Mouse (Mus musculus) right cerebral cortex, adult 18-20 months (tissue): ENCODE results near the gene Gfra1.

Experiments used
- DNase-seq: peaks from one replicate; pipeline ENCODE4 v3.0.0; 2022; ENCODE audit warnings: mixed read lengths

Gene Gfra1

GRCm38 (mm10) chr19:58314631-58315030 is 141.1 kb downstream of the Gfra1 start:
- DNase-seq, result no peak

- no peak for DNase-seq
These were observed 141.9 kb downstream of the Gfra1 start for GRCm38 (mm10) chr19:58313785-58314184.

DNA sequence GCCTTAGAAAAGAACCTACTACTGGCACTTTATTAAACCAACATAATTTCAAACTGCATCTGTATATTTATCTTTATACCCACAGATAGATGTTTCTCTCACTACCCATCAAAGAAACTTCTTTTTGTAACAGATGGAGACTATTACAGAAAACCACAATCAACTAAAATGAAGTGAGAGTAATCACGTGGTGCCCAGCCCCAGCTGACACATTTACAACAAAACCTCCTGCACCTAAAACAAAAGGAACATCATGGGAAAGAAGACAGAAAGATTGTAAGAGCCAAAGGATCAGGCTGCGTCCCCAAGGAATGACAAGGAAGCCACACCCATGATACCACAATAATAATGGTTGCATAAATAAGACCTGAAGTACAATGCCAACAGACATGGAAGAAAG is 143.2 kb downstream of the Gfra1 start:
- DNase-seq, result no peak

DNA sequence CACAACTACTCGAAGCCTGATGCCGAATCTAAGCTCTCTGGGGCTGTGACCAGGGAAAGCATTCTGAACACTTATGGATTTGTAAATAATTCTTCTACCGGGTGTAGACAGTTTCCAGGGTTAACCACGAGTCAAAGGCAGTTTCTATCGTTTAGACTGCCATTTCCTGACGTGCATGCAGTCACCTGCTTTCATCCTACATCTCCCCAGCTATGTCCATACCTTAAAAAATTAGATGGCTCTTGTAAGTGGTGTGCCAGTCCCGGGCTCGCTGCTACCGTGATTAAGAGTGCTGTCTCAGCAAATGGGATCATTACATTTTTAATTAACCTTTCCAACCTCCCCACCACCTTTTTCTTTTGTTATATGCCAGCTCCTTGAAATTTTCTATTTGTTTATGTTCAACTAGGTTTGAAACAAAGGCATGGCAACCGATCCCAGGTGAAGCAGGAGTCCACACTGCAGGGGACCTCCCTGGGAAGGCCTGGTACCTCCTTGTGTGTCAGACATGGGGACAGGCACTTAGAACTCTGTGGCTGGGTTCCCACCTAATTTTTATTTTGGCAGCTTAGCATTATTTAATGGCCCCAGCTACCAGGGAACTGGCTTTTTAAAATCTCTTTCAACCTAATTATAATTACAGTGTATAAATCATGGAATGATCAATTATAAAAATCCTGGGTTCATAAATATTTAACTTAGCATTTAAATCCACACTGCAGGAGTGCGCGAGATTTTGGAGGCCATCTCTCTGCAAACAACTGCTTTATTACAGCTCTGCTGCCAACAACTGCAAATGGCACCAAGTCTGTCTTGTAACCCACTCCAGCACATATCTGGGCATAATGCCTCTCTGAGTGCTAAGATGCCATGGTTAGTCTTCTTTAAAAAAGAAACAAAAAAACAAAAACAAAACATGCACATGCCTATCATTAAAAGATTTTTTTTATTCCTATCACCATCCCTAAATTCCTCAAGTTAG is 145.1 kb downstream of the Gfra1 start:
- DNase-seq, result no peak

DNA sequence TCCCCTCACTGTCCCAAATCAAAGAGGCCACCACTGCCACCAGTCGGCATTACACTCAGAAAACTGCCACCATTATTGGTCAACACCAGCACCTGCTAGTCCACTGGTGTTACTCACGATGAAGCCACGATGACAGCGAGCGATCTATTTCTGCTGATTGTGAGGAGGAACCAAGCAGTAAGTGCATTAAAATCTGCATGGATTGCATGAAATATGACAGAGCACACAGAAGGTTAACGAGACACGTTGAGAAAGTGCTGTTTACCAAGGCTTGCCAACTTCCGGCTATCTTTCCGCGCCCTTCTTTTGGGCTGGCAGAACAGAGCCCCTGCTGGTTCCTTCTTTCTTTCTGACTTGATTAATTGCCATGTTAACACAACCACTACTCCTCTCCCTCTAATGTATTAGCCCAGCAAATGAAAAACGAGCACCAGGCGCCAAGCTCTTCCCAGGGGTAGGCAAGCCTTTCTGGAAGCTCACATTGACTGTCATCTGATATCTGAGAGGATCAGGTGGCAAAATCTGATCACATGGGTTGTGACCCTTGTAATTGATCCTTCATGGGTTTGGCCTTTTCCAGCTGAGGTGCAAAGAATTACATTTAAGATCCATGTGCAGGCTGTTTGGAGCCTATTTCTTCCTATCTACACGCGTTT is 146.0 kb downstream of the Gfra1 start:
- no peak for DNase-seq

- DNase-seq, result no peak
These were observed 154.6 kb downstream of the Gfra1 start for GRCm38 (mm10) chr19:58301105-58301504.

DNA sequence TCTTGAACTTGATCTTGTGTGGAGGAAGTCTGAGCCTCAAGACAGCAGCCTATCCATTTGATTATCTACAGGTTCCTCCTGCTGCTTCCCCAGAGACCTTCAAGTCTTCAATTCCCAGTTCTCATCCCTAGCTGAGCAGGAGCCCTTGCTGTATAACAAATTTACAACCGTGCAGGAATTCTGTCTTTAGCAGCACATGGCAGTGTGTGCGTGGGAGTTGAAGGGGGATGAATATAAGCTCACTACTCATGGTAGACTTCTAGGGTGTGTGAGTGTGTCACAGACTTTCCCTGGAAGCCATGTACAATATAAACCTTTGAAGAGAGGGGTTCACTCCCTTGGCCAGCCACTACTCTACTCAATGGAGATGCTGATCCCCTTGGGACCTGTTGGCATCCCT is 157.8 kb downstream of the Gfra1 start:
- DNase-seq, result peak; percentile 18

DNA sequence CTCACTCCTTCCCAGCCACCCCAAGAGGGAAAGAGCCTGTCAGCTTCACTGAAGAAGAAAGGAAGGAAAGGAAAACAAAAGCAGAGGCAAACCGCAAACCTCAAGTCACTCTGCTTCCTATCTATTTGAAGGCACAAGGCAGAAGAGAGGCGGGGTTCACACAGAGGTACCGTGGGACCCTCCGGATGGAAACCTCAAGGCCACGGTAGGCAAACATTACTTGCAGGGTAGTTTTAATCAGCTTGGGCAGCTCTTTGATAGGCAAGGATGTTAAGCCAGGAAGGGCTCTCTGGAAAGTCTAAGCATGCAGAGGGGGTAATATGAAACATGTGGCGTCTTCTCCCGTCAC is 158.9 kb downstream of the Gfra1 start:
- no peak for DNase-seq

DNA sequence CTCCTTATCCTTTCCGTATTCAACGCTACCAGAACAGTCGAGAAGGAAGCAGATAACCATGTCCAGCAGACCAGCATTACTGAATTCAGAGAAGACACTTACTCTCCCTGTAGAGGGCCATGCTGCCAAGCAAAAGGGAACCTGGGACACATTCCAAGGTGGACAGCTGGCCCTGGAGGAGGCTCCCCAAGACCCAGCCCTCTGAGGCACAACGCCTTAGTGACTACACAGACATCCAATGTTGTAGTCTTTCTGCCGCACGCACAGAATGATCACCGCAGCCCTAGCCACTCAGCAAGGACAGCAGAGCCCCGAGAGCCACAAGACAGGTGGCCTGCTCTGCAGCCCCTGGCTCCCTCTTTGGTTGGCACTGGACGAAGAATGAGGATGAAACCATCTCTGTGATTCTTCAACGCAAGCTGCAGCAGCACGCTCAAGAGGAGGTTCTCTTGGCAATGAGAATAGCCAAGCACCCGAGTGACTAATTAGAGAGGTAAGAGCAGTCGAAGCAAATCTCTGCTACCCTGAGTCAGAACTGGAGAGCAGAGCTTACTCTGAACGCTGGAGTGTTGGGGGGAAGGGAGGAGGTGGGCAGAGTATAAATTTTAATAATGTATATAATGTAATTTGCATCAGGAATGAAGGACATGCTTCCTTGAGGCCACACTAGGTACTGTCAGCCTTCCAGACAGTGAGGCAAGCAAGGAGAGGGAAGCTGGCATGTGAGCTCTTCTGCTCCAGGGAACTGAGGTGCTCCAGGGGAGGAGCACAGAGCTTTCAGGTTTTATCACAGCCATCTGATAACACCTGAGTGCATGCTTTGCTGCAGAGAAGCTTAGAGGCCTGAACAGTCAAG is 159.5 kb downstream of the Gfra1 start:
- DNase-seq, result peak; percentile 43

DNA sequence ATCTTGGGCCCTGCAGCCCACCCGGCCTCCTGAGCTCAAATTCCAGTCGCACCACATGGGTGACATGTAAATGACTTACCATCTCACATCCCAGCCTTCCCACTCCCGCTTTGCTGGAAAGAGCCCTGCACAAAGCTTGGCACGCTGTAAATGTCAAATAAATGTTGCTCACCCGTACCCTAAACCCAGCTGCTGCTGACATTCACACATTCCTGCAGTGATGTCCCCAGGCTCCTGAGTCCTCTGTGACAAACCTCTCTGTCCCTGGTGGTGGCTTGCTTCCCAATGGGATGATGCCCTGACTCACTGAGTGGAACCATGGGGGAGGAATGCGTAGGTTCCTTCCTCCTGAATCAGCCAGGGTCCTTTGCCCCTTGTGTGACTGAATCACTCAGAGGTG is 167.6 kb downstream of the Gfra1 start:
- peak; percentile 18 for DNase-seq

DNA sequence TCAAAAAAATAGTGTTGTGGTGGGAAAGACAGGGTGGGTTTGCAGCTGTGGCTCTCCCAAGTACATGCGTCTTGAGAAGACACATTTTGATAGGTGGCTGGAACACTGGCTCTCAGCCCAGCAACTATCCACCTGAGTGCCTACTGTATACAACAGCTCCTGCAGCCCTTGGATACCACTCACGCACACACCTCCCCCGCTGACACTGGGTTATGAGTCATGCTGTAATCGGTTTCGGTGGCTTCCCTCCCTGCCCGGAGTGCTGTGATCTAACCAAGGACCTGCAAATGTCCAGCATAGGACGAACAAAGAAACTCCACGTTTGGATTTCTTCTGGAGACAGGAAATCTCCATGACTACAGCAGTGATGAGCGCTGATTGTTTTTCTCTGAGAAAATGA is 180.4 kb downstream of the Gfra1 start:
- DNase-seq, result peak; percentile 11

DNA sequence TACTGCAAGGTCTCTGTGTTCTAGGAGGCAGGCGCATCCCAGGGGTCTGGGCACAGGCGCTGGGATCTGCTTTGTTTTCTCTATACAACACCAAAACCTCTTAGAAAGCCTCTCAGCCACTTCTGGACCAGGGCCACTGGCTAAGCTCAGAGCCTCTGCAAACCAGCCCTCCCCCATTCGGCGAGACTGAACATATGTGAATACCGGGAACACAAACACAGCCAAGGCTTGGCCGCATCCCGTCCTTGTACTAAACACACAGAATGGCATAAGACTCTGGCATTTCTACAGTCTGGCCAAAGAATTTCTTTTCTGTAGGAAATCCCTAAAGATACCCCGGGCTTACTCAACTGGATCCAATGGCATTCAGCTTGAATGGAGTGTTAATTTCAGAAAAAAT is 183.9 kb downstream of the Gfra1 start:
- DNase-seq, result no peak

- peak; percentile 12 for DNase-seq
These were observed 184.9 kb downstream of the Gfra1 start for GRCm38 (mm10) chr19:58270778-58271177.

GRCm38 (mm10) chr19:58268476-58268875 is 187.2 kb downstream of the Gfra1 start:
- DNase-seq, result no peak

DNA sequence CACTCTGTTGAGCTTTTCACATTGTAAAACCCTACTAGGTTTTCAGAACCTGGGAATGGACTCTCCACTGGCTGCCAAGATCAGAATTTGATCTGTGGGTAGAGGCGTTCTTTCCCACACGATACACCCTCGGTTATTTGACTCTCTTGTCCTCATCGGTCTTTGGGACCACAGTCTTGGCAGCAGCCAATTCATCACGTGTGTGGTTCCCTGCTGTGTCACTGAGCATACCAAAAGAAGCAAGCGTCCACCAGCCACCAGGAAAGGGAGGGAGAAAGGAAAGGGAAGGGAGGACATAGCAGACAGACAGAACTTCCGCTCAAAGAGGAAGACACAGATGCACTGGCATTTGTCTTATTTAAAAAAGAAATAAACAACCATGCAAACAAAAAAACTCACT is 189.1 kb downstream of the Gfra1 start:
- DNase-seq, result no peak

DNA sequence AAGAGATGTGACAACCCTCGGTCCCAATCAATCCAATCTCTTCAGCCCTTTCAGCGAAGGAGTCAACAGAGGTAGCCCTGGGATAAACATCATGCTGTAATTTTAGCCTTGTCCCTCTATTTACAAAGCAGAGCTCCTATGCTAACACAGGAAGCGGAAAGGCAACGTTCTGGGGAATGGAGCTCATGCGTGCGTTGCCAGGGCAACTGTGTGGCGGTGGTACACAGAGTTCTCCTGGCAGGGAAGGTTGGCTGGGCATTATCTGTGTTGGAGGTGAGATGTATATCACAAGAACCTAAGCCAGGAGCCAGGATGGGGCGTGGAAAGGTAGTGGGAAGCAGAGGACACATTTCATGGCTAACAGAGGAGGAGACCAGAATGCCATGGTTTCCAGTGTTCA is 194.8 kb downstream of the Gfra1 start:
- peak; percentile 11 for DNase-seq

DNA sequence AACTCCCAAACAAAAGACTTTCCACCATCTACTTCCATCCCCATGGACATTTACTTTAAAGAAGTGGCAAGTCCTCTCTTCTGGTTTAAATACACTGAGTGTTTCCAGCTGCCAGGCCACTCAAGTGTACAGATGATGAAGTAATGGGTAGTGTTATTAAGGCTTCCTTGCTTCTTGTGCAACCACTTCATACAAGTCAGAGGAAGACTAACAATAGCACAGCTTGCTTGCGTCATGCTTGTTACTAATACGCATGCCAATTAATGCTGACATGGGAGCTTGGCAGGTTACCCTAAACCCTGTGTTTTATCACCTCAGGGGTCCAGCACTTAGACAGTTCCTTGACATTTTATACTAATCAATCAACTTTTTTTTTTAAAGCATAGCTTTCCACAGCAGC is 196.5 kb downstream of the Gfra1 start:
- no peak for DNase-seq

DNA sequence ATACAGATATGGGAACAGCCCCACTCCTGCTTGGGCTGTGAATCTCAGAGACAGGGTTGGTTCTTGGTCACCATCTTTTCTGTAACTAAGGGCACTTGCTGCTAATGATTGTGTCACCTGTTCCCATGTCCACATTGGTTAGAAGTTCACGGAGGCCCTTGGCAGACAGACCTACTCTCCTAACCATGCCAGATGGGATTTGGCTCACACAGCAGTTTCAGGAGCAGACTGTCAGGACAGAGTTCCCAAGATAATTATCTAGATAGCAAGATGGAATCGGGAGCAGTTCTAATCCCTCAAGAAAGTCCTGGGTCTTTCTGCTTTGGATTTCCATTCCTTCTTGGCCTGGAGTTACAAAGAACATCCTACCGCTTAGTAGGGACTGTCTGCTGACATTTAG is 199.2 kb downstream of the Gfra1 start:
- DNase-seq, result no peak

GRCm38 (mm10) chr19:58255394-58255793 is 200.3 kb downstream of the Gfra1 start:
- DNase-seq, result no peak

DNA sequence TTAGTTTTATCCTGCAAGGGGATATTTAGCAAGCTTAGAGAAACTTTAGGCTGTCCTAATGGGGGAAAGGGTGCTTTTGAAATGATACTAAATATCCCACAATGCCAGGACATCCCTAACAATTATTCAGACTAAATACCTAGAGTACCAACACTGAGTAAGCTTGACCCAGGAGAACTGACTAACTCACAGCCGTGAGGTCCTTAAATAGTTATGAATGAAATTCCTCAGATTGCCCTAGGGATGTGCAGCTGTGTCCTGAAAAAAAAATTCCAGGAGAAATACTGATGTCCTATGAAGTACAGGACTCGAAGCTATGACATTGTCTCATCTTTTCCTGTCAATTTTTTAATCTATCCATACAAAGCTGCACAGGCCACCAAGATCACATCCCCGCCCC is 201.5 kb downstream of the Gfra1 start:
- no peak for DNase-seq

GRCm38 (mm10) chr19:58251698-58252097 is 204.0 kb downstream of the Gfra1 start:
- no peak for DNase-seq

DNA sequence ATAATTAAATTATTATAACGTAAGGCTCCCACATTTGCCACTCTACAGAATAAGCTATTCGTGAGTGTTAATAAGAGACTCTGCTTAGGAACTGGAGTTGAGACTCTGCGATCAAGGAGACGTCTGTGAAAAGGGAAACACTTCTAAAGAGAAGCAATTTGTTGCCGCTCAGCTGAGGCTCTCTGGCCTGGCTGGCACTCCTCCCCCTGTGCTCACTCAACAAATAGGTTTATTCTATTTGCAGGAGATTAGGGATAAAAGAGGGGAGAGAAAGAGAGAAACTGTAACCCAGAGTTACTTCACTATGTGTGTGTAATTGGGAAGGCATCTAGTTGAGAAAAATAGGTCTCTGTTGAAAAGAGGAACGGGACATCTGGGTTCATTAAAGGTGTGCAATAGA is 204.6 kb downstream of the Gfra1 start:
- no peak for DNase-seq

- peak; percentile 14 for DNase-seq
These were observed 205.5 kb downstream of the Gfra1 start for GRCm38 (mm10) chr19:58250237-58250636.
